Mouse (Mus musculus) kidney, postnatal 10 days (tissue): ENCODE data around the gene F8.
"Not testable (repeated sequence)": the region's sequence is repeated elsewhere in the genome, so short reads cannot be mapped to it uniquely, and the experiment has no call there.

Experiments used
- DNase-seq: peaks from one replicate; pipeline ENCODE4 v3.0.0; 2021; ENCODE audit warnings: mixed read lengths

Gene F8

DNA sequence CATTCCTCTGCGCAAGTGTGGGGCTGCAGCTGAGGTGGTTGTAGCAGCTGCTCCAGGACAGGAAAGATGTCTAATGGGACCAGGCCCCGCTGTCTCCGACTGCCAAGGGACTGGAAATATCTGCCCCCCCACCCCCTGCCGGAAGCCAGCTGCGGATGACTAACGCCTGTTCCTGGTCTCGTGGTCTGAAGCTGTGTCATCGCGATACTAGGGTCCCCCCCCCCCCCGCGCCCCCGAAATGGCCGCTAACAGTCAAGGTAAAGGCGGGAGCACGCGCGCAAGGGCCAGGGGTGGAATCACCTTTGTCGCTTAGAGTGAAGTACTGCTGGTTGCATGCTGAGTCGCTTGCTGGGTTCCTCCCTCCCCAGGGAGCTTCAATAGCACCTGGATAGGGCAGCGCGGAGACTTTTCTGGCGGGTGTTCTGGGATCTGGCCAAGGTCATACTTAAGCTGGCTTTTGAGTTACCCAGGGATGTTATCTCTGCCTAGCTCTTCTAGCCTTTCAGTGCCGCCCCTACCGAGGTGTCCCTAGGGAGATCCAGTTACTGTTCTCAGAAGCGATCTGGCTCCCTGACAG lies at the start of gene F8, which contains the start of gene Fundc2:
F8 (minus strand) TSS at position 421 of the 577 bp plus-strand sequence.
Fundc2 (plus strand) TSS at position 205 of the 577 bp plus-strand sequence.
- DNase-seq, result peak; percentile 90

DNA sequence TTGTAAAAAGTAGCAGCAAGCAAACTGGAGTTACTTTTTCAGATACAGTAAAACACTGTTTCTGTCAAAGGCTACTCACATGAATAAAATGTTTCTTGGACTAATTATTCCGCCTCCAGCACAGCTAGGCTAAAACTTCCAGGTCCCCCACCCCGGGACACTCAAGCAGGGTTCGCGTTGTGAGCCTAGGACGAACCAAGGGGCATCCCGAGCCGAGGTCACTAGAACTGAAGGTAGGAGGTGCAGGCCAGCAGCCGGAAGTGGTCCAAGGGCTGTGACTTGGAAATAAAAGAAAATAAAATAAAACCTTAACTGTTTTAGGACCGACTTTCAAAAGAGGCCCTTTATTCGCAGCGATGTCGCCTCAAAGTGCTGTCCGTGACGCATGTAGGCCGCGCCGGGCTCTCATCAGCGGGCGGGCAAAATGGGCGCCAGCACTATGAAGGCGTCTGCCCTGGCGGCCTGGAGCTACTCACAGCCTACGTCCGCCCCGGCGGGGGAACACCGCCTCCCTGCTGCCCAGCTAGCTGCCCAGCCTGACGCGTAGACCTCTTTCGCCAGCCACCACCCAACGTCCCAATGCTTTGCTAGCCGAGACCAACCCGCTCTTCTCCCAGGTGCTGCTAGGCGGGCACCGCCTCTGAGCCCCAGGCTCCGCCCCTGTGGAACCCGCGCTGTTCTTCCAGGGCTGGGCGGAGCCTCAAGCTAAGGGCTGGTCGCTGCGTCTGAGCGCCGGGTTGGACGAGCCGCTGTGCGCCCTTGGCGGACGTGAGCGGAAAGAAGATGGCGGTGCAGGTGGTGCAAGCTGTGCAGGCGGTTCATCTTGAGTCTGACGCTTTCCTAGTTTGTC lies 33.7 kb upstream of the F8 start, which contains the start of the genes Cmc4, Mtcp1 and Brcc3:
Cmc4 (minus strand) TSS at position 649 of the 850 bp plus-strand sequence.
Mtcp1 (minus strand) TSS at position 653 of the 850 bp plus-strand sequence.
Brcc3 (plus strand) TSS at position 693 of the 850 bp plus-strand sequence.
- peak; percentile 92 for DNase-seq

DNA sequence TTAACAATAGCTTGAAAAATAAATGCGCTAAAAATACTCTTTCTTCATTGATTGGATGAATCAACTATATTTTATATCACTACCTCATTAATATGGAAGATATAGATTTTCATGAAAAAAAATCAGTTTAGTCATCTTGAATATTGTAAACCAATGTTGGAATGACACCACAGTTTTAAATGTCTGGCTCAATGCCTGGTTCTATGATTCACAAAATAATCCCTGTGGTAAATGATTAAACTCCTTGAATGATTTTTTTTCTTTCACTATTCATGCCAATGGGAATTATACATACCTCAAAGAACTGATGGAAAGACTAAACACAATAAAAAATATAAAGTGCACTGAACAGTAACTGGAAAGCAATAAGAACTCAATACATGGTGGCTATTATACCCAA lies 27.3 kb upstream of the F8 start:
- DNase-seq, result no peak

DNA sequence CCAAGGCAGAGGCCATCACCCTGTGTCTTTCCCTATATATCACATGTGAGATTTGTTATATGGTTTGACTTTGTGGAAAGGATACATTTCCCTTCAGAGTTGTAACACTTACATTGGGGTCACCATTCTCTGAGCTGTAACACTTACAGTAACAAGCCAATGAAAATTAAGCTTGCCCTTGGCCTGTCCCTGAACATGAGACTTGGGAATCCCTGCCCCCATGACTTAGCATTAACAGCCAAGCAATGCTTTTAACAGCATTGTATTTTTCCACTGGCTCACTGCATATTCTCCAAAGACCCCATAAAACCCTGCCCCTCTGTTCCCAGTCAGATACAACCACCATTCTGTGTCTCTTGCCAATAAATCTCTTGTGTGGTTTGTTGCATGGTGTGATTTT lies 20.9 kb upstream of the F8 start:
- no peak for DNase-seq

DNA sequence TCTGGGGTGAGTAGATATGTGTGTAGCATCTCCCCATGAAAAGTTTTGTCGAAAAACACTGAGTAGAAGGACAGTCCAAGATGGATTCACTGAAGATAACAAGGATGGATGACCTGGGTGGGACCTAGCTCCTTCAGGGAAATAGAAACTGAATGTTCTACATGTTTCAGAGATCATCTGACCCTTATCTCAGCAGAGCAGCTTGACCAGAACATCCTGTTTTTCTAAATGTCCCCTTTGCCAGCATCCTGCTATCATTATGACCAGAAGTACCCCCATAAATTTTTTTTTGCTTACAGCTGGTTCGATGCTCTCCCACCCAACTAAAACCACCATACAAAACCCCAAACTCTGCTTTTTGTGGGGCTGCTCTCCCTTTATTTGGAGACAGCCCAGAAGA lies 20.3 kb upstream of the F8 start:
- DNase-seq, result no peak

DNA sequence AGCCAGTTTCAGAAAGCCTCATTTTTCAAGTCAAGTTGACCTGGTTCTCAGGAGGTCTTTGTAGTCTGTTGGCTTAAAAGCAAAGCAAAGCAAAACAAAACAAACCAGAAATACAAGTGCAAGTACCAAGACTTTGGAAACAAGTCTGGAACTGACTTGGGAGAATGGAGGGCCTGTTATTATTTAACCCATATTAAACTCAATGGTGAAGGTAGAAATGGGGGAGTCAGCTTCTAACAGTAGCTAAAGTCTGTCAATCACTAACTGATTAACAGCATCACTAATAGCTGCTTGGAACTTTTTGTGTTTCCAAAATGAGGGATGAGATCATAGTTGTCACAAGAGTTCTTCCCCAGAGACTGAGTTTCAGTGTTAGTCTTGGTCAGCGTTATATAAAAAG lies 17.1 kb upstream of the F8 start:
- DNase-seq, result no peak

DNA sequence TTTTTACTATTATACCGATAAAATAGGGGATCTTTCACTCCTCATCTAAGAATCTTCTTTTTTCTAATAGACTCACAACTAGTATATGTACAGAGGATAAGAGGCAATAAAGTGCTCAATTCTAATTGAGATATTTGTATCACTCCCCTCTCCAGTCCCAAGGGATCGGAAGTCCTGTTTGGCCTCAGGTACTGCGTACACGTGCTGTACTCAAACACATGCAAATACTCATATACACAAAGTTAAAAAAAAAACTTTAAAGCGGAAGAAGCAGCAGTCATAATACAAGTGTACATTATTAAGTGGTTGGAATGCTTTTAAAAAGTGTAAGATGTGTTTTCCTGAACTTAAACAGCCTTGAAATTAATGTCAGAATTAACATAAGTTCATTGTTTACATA lies 716 bp downstream of the F8 start:
- DNase-seq, result no peak

DNA sequence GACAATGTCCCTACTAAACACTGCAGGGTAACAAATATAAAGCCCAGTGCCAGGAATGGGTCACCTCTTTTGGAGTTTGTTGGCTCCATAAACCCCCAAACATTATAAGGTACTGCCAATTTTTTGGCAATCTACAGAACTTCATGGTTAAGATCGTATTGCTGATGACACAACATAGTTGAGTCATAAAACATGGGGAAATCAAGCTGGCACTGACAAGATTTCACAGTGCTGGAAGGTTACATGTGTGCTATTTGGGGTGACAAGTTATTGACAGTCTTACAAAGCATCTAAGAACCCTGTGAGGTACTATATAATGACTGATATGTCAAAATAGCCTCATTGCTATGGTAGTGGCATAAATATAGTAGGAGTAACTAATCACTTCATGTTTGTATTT lies 1.2 kb downstream of the F8 start:
- DNase-seq, result no peak

DNA sequence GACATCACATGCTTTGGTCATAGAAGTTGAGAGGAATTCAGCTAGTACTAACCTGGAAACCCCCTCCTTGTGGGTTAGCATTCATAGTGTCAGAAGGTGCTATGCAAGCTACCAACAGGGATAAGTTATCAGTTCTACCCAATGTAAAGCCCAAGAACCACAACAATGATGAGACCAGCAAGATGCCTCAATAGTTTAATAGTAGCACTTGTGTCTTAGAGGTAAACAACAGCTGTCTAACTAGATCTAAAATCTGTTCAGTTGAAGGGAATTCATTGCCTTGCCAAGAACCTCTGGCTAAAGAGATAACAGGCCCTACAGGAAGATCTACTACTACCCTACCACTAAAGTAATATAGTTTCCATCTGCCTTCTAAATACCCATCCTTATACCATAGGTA lies 5.6 kb downstream of the F8 start:
- no peak for DNase-seq

DNA sequence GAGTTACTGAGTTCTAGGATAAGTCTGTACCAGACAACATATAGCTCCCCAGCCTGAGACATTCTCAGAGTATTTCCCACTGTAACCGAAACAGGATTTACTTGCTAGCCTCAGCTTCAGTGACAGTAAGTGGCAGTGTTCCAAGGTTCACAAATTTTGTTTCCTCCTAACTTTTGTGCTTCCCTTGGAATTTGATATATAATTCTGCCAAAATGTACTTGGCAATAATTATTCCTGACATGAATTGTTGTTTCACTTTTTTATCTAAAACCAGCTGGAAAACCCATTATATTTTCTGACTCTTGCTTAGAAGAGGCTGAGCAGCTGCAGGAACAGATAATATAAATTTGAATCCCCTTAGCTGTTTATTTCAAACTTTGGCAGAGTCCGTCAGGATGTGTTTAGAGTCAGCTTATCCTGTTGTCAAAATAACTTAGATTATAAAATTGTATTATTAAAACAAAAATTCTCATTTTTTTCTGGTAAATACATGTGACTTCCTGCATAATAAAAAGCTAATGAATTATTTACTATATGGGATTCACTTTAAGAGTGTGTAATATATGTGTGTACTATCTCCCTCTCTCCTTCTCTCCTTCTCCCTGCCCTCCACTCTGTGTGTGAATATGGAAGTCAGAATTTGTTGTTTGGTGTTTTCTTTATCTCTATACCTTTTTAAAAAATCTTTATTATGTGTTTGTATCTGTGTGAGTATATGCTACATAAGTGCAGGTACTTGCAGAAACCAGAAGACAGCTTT lies 9.6 kb downstream of the F8 start:
- peak; percentile 34 for DNase-seq

DNA sequence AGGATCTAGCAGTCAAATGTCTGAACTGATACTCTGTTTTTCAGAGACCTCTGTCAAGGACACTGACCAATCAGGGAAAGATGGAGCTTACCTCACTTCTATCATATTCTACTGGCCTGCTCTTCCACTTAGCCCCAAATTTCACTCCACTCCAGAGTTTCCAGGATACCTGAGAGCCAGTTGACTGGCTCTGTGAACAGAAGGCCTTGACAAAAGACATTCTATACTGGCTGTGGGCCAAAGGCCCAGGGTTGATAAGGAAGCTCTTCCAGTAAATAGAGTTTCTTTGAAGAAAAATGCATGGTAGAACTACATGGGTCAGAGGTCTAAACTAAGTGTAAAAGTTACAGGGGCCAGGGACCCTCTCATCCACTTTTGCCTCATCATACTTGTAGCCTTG lies 12.2 kb downstream of the F8 start:
- peak; percentile 30 for DNase-seq

DNA sequence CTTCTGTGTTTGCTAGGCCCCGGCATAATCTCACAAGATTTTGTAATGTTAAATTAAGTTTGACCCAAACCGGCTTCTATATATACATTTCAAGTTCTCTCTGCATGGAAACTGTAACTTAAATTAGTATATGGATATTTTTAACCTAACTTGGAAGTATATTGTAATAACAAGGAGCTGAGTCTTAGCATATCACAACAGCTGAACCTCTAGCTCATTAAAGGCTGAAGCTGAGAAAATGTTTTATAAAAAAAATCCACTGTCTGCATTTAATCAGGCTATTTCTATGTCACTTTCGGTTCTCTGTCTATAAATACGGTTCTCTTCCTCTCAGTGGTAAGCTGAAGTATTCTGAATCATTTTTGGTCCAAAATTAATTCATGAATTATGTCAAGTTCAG lies 58.9 kb downstream of the F8 start:
- no peak for DNase-seq

DNA sequence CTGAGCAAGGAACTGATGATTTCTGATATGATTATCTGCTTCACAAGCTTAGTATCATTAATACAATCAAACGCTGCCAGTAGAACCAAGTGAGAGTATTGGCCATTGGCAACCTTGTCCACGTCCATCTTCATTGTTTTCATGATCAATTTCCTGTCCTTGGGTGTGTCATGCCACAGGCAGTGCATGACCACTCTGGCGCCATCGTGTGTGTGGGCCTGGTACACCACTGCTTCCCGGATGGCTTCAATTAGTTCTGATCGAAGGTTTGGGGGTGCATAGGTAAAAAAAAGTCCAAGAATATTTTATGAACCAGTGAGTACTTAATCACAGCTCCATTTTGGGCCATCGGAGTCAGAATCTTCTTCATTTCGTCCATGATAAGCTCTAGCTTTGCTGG lies 110.7 kb downstream of the F8 start:
- no peak for DNase-seq

DNA sequence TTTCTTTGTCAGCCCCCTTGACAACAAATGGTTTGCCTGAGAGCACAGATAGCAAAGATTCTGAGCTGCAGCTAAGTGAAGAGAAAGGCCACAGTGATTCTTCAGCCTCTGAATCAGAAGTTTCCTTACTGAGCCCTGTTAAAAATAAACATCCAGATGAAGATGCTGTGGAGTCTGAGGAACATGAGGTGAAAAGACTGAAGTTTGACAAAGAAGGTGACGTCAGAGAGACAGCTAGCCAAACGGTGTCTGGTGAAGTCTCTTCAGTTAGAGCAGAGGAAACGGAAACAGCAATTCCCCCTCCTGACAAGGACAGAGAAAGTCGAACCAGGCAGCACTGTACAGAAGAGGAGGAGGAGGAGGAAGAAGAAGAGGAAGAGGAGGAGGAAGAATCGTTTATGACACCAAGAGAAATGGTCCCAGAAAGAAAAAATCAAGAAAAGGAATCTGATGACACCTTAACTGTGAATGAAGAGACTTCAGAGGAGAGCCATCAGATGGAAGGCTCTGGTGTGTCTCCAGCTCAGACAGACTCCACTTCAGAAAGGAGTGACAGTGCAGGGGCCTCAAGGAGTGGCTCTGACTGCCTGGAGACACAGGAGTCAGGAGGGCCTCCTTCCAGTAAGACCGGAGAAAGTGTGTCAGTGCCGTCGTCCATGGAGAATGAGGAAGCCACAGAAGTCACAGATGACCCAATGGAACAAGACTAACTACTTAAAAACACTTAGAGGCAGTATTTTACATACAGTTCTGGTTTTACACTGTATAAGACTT lies 148.6 kb downstream of the F8 start:
- not testable (repeated sequence) for DNase-seq

DNA sequence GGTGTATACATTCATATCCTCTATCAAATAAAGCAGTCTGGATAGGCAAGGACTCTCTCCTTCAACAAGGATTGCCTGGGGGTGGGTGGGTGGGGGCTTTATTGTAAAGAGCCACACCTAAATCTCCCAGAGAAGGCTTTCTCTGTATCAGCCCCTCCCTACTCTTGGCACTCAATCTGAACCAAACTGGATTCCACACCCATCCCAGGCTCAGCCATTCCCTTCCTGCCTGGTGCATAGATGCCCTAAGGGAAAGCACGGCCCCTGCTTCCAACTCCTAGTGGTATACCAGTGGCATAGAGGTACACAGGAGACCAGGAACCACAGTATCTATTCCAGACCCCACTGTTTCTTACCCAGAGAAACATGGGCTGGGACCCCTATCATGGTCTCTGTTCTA lies 151.0 kb downstream of the F8 start:
- no peak for DNase-seq

DNA sequence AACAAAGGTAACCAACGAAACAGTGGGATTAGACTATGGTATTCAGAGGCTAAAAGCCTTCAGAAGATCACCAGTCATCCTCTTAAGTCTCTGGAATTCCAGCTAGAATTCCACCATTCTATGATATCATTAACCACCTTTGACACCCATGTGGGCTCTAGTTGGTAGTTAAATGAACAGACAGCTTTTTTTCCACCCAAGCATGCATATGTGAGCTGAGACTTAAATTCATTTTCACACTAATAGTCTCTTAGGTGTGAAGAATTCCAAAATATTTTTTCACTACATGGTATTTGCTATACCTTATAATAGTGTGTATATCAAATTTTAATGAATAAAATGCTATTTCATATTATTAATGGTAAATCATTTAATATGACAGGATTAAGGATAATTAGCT lies 218.7 kb downstream of the F8 start, which contains the start of gene Smim9:
Smim9 (minus strand) TSS at position 101 of the 400 bp plus-strand sequence.
- DNase-seq, result no peak

DNA sequence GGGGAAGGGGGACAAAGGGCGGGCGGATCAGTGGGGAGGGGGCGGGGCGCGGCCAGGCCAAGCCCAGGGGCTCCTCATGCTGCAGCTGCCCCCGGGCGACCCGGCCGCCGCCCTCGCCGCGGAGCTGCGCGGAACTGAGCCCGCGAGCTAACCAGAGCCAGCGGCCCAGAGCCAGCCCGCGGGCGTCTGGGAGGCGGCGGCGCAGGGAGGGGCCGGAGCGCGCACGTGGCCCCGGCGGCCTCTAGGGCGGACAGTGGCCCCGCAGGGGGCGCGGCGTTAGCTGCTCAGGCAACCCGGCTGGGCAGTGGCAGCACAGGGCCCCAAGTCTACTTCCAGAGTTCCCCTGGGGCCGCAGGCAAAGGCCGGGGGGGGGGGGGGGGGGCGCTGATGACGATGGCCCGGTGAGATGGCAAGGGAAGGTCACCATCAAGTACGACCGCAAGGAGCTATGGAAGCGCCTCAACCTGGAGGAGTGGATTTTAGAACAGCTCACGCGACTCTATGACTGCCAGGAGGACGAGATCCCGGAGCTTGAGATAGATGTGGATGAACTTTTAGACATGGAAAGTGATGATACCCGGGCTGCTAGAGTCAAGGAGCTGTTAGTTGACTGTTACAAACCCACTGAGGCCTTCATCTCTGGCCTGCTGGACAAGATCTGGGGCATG lies 226.7 kb downstream of the F8 start:
- peak; percentile 62 for DNase-seq

DNA sequence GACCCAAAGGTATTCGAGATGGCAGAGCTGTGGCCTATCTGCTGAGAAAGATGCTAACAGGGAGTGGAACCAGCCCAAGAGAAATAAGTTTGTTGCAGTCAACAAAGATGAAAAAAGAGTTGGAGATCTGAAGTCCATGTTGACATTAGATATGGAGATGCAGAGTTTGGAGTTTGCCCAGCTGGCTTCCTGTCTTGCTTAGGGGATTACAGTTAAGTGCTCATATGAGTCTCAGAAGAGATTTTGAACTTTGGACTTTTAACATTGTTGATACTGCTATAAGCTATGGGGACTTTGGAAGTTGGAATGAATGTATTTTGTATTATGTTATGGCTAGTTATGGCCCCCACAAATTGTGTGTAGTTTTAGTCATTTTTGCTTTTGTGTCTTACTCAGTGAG lies 230.2 kb downstream of the F8 start:
- no peak for DNase-seq

DNA sequence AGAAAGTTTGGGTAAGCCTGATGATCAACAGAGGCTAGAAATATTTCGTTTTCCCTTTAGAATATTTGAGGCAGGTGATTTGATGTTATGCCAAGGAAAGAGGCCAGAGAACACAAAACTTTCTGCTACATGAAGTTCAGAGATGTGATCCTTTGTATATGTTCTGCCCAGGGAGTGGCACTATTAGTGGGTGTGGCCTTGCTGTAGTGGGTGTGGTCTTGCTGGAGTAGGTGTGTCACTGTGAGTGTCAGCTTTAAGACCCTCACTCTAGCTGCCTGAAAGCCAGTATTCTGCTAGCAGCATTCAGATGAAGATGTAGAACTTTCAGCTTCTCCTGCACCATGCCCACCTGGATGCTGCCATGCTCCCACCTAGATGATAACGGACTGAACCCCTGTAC lies 232.1 kb downstream of the F8 start:
- DNase-seq, result no peak

DNA sequence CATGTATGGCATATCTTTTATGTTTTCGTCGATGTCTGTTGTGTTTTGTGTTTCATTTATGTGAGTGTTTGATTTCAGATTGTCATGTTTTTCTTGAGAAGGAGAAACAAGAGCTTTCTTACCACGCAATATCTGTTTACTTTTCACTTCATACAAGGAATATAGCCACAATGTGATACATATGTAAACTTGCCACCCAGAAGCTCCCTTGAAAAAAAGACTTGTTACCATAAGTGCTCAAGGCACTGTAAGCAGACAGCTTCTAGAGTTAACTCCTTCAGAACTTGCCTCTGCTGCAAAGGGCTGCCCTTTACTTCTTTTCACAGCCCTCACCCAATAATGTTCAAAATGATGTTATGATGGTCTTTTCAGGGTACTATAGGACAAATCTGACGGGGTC lies 234.0 kb downstream of the F8 start:
- no peak for DNase-seq

DNA sequence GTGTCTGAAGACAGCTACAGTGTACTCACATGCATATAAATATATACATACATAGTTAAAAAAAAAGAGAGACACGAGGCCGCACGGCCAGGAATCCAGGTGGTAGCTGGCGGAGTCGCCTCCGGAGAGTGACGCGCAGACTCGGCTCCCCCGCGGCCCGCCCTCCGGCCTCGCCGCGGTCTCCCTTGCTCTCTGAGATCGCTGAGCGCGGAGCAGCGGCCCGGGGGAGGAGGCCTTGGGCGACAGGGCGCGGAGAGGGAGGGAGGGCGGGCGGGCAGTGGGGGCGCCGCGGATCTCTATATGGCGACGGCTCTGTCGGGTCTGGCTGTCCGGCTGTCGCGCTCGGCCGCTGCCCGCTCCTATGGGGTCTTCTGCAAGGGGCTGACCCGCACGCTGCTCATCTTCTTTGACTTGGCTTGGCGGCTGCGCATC lies 239.3 kb downstream of the F8 start:
- peak; percentile 50 for DNase-seq

DNA sequence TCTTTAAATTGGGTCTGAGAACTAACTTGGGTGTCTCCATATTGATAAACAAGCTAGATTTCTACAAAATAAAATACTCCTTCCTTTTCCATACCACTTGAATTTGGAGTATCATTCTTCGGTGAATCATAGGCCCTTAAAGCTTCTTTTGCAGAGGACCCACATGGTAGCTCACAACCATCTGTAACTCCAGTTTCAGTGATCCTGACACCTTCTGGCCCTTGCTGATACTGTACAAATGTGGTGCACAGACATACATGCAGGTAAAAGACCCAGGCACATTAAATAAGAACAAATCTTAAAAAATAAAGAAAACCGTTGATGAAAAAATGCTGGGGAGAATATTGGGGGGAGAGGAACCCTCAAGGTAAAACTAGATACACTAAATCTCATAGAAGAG lies 244.2 kb downstream of the F8 start:
- DNase-seq, result no peak
